Mouse (Mus musculus): ENCODE data around the gene Pcx. TPM values are rescaled to one million over a fixed set of nuclear protein-coding genes. Genes with fewer than 3 reads are reported as not detected.

The Pcx gene
- 2.8 TPM for polyA plus RNA-seq (2014; fragmentation: Illumina TruSeq; extraction: RNeasy Lipid Tissue Mini Kit (QIAGEN cat#74804); ENCODE audit: low read depth, low replicate concordance)

GRCm38 (mm10) chr19:4509986-4510963, at the start of gene Pcx:
Gene Pcx, plus strand, starts transcription at chr19:4510472.

DNA sequence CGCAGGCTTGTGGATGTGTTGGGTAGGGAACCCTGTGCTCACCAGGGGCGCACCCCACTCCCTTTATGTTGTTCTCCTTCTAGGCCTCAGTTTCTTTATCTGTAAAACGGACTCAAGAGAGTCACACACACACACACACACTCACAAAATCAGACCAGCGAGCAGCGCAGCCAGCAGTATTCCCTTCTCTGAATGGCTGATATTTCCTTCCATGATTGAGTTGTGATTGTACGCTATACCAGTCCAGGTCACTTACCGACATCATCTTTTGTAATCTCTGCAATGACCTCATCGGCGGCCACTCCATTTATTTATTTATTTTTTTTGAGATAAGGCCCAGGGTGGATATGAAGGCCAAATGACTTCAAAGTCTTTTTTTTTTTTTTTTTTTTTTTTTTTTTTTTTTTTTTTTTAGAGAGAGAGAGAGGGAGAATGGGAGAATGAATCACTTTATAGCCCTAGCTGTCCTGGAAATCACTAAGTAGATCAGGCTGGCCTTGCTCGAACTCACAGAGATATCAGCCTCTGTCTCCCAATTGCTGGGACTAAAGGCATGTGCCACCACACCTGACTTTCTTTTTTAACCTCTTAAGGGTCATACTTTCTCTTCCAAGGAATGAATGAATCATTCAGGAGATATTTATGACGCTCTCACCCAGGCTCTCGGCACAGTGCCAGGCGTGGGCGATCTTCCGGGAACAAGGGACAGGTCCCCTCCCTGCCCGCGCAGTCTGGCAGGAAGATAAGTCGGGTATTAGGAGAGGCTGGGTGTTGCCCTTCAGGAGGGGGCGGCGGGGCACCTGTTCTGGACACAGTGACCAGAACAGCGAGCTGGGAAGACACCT, 32.7 kb upstream of the Pcx start, which contains the start of gene Syt12:
TSS of gene Syt12 (minus strand) at position 103 of the 845 bp plus-strand sequence.

GRCm38 (mm10) chr19:4498062-4498933, 12.0 kb upstream of the Pcx start, which contains the start of gene 2010003K11Rik:
Gene 2010003K11Rik, minus strand, starts transcription at chr19:4498583.

GRCm38 (mm10) chr19:4615151-4616093, 105.2 kb downstream of the Pcx start, which contains the start of gene Lrfn4:
Gene Lrfn4, minus strand, starts transcription at chr19:4615667.

DNA sequence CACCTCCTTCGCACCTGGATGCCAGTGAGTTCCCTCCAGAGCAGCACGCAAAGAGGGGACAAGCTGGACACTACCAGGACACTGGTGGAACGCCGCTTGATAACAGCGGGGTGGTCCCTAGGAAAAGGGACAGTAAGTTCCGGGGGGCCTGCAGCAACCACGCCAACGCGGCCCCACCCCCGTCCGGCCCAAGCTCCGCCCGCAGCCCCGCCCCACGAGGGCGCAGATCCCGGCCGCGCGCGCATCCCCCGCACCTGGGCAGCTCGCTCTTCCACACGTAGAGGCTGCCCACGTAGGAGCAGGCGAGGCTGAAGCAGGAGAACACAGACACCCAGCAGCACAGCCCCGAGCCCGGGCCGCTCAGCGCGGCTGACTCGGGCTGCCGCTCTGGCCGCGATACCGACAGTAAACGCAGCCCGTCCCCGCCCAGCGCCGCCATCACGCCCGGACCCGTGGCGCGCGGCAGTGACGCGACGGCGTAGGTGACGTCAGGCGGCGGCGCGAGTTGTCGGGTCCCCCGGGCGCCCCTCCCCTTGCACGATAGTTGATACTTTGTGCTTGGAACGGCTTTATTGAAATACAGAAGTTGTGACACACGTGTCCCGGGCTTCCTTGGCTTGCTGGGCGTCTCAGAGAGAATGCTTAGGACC, 115.0 kb downstream of the Pcx start, which contains the start of gene Rce1:
TSS of gene Rce1 (minus strand) at position 463 of the 650 bp plus-strand sequence.

Other genes starting within 250 kb of the Pcx start
- 1.7 TPM for gene Ssh3, start 241.3 kb upstream of the Pcx start, polyA plus RNA-seq (2014; fragmentation: Illumina TruSeq; extraction: RNeasy Lipid Tissue Mini Kit (QIAGEN cat#74804); ENCODE audit: low read depth, low replicate concordance)
- not detected for gene Ankrd13d, start 227.3 kb upstream of the Pcx start, polyA plus RNA-seq (2014; fragmentation: Illumina TruSeq; extraction: RNeasy Lipid Tissue Mini Kit (QIAGEN cat#74804); ENCODE audit: low read depth, low replicate concordance)
- 11.2 TPM for gene Grk2, start 204.2 kb upstream of the Pcx start, polyA plus RNA-seq (2014; fragmentation: Illumina TruSeq; extraction: RNeasy Lipid Tissue Mini Kit (QIAGEN cat#74804); ENCODE audit: low read depth, low replicate concordance)
- 50.5 TPM for gene Kdm2a, start 112.2 kb upstream of the Pcx start, polyA plus RNA-seq (2014; fragmentation: Illumina TruSeq; extraction: RNeasy Lipid Tissue Mini Kit (QIAGEN cat#74804); ENCODE audit: low read depth, low replicate concordance)
- gene Rhod, start 71.0 kb upstream of the Pcx start, polyA plus RNA-seq (2014; fragmentation: Illumina TruSeq; extraction: RNeasy Lipid Tissue Mini Kit (QIAGEN cat#74804); ENCODE audit: low read depth, low replicate concordance) = 3.3 TPM
- gene Syt12, start 33.0 kb upstream of the Pcx start, polyA plus RNA-seq (2014; fragmentation: Illumina TruSeq; extraction: RNeasy Lipid Tissue Mini Kit (QIAGEN cat#74804); ENCODE audit: low read depth, low replicate concordance) = 0.40 TPM
- gene 2010003K11Rik, start 11.9 kb upstream of the Pcx start, polyA plus RNA-seq (2014; fragmentation: Illumina TruSeq; extraction: RNeasy Lipid Tissue Mini Kit (QIAGEN cat#74804); ENCODE audit: low read depth, low replicate concordance) = 0.81 TPM
- gene Lrfn4, start 105.2 kb downstream of the Pcx start, polyA plus RNA-seq (2014; fragmentation: Illumina TruSeq; extraction: RNeasy Lipid Tissue Mini Kit (QIAGEN cat#74804); ENCODE audit: low read depth, low replicate concordance) = not detected
- 1.6 TPM for gene Rce1, start 115.2 kb downstream of the Pcx start, polyA plus RNA-seq (2014; fragmentation: Illumina TruSeq; extraction: RNeasy Lipid Tissue Mini Kit (QIAGEN cat#74804); ENCODE audit: low read depth, low replicate concordance)
- 0.28 TPM for gene Gm960, start 188.2 kb downstream of the Pcx start, polyA plus RNA-seq (2014; fragmentation: Illumina TruSeq; extraction: RNeasy Lipid Tissue Mini Kit (QIAGEN cat#74804); ENCODE audit: low read depth, low replicate concordance)
- gene Sptbn2, start 200.7 kb downstream of the Pcx start, polyA plus RNA-seq (2014; fragmentation: Illumina TruSeq; extraction: RNeasy Lipid Tissue Mini Kit (QIAGEN cat#74804); ENCODE audit: low read depth, low replicate concordance) = 1.0 TPM
- gene Rbm4b, start 246.0 kb downstream of the Pcx start, polyA plus RNA-seq (2014; fragmentation: Illumina TruSeq; extraction: RNeasy Lipid Tissue Mini Kit (QIAGEN cat#74804); ENCODE audit: low read depth, low replicate concordance) = 14.6 TPM

All from kidney, adult 10 weeks (tissue).